Mouse (Mus musculus) small intestine, adult 2 months (tissue): ENCODE measurements at regions not wholly inside any gene's neighbourhood (a gene's known extent, or its start where the extent isn't known, plus 50 kb on each side); places are given as distances from the start of the nearest gene placed in this dataset.

Experiments
- H3K27ac ChIP-seq: fragments of 200-500 bp; 2 replicates; pipeline ENCODE4 v1.5.1; 2012; ENCODE audit warnings: low read depth, low read length, control low read depth, inconsistent platforms; ENCODE audit not compliant: insufficient read depth
- H3K27me3 ChIP-seq: fragments of 200-500 bp; 2 replicates; pipeline ENCODE4 v1.6.1; 2012; ENCODE audit warnings: mild to moderate bottlenecking, moderate library complexity, low read length, inconsistent platforms; ENCODE audit not compliant: control insufficient read depth, insufficient read depth
- H3K36me3 ChIP-seq: fragments of 200-500 bp; 2 replicates; pipeline ENCODE4 v1.6.1; 2012; ENCODE audit warnings: mild to moderate bottlenecking, low read length, control low read depth, inconsistent platforms; ENCODE audit not compliant: control insufficient read depth, insufficient read depth
- H3K4me1 ChIP-seq: fragments of 200-500 bp; 2 replicates; pipeline ENCODE4 v1.6.1; 2012; ENCODE audit warnings: low read length, inconsistent platforms, mixed read lengths; ENCODE audit not compliant: control insufficient read depth, insufficient read depth, insufficient read length
- H3K4me3 ChIP-seq: fragments of 200-500 bp; 2 replicates; pipeline ENCODE4 v1.5.1; 2012; ENCODE audit warnings: low read depth, mild to moderate bottlenecking, control low read depth, inconsistent platforms, low read length, moderate library complexity
- CTCF ChIP-seq: fragments of 200-500 bp; IDR thresholded peaks from 2 replicates; pipeline ENCODE4 v1.5.1; 2012; ENCODE audit warnings: low read depth, mild to moderate bottlenecking, control low read depth, inconsistent platforms, low read length, moderate library complexity, mixed read lengths; ENCODE audit not compliant: insufficient replicate concordance, insufficient read length; ENCODE audit errors: extremely low read depth
- POLR2A ChIP-seq: fragments of 200-500 bp; IDR thresholded peaks from 2 replicates; pipeline ENCODE4 v1.6.1; 2012; ENCODE audit warnings: low read depth, mild to moderate bottlenecking, control low read depth, inconsistent platforms, low read length, moderate library complexity
- WGBS: fragments of 180-500 bp; shearing (Covaris S2); methylation state at CpG from one replicate; pipeline ENCODE4 v1.1.7; 2018; 5-methylcytosine and 5-hydroxymethylcytosine counted together

- no peaks in the 10 kb centered on the region for H3K36me3 ChIP-seq
- H3K4me3 ChIP-seq, result no peak overlapping the region
- no peaks in the 10 kb centered on the region for H3K4me1 ChIP-seq
- TF ChIP-seq POLR2A (no peak), CTCF (peak; percentile 41; the same call in 1 of the 2 replicates)
- 43% methylated on average over 11 of the region's 11 CpGs for WGBS
- no peaks in the 10 kb centered on the region for H3K27me3 ChIP-seq
- H3K27ac ChIP-seq, result no peak overlapping the region
Observed at GRCm38 (mm10) chr9:30264533-30265168, 162.3 kb upstream of the Snx19 start.

- 61% methylated on average over 5 of the region's 5 CpGs for WGBS
- TF ChIP-seq CTCF (no peak), POLR2A (no peak)
Observed at GRCm38 (mm10) chr9:30271081-30271480, 155.8 kb upstream of the Snx19 start.

GRCm38 (mm10) chr9:30273836-30274235, 153.1 kb upstream of the Snx19 start:
- no peaks in the 10 kb centered on the region for H3K27me3 ChIP-seq
- 55% methylated on average over 4 of the region's 4 CpGs for WGBS
- H3K4me1 ChIP-seq, result no peaks in the 10 kb centered on the region
- no peak overlapping the region for H3K27ac ChIP-seq
- H3K4me3 ChIP-seq, result no peak overlapping the region
- no peaks in the 10 kb centered on the region for H3K36me3 ChIP-seq
- TF ChIP-seq CTCF, result no peak
- TF ChIP-seq POLR2A, result no peak

More at GRCm38 (mm10) chr9:30271081-30271480, 155.8 kb upstream of the Snx19 start:
- no peaks in the 10 kb centered on the region for H3K27me3 ChIP-seq
- H3K27ac ChIP-seq, result no peak overlapping the region
- H3K4me3 ChIP-seq, result no peak overlapping the region
- H3K4me1 ChIP-seq, result no peaks in the 10 kb centered on the region
- H3K36me3 ChIP-seq, result no peaks in the 10 kb centered on the region

- Histone ChIP-seq H3K4me3 (no peak overlapping the region), H3K27me3 (no peaks in the 10 kb centered on the region), H3K27ac (no peak overlapping the region), H3K36me3 (no peaks in the 10 kb centered on the region), H3K4me1 (no peaks in the 10 kb centered on the region)
- 65% methylated on average over 1 of the region's 1 CpGs for WGBS
- no peak for TF ChIP-seq POLR2A
- TF ChIP-seq CTCF, result no peak
Observed at GRCm38 (mm10) chr9:30278231-30278630, 148.7 kb upstream of the Snx19 start.

GRCm38 (mm10) chr9:30283080-30283770, 143.7 kb upstream of the Snx19 start:
- WGBS, result 87% methylated on average over 12 of the region's 12 CpGs
- H3K4me1 ChIP-seq, result no peaks in the 10 kb centered on the region
- H3K27me3 ChIP-seq, result no peaks in the 10 kb centered on the region
- no peak for TF ChIP-seq POLR2A
- H3K4me3 ChIP-seq, result no peak overlapping the region
- H3K27ac ChIP-seq, result no peak overlapping the region
- H3K36me3 ChIP-seq, result no peaks in the 10 kb centered on the region

- TF ChIP-seq POLR2A (no peak), CTCF (no peak)
- H3K4me3 ChIP-seq, result no peak overlapping the region
- 88% methylated on average over 4 of the region's 4 CpGs for WGBS
- H3K4me1 ChIP-seq, result no peaks in the 10 kb centered on the region
- no peak overlapping the region for H3K27ac ChIP-seq
- H3K36me3 ChIP-seq, result no peaks in the 10 kb centered on the region
- no peaks in the 10 kb centered on the region for H3K27me3 ChIP-seq
Observed at GRCm38 (mm10) chr9:30283771-30284148, 143.1 kb upstream of the Snx19 start.

- Histone ChIP-seq H3K27ac (no peak overlapping the region), H3K4me1 (no peaks in the 10 kb centered on the region), H3K27me3 (no peaks in the 10 kb centered on the region), H3K4me3 (no peak overlapping the region), H3K36me3 (no peaks in the 10 kb centered on the region)
- 46% methylated on average over 16 of the region's 16 CpGs for WGBS
- TF ChIP-seq POLR2A (no peak), CTCF (no peak)
Observed at GRCm38 (mm10) chr9:30284562-30285323, 142.2 kb upstream of the Snx19 start.
